Mouse (Mus musculus) kidney, adult 2 months (tissue): ENCODE data around the gene Sav1.

Experiments
- CTCF ChIP-seq: fragments of 200-500 bp; conservative IDR thresholded peaks from 2 replicates; pipeline ENCODE4 v1.5.1; 2011; ENCODE audit warnings: low read depth, mild to moderate bottlenecking, control low read depth, low read length, moderate library complexity, mixed read lengths; ENCODE audit not compliant: insufficient read depth, insufficient read length
- POLR2A ChIP-seq: fragments of 200-500 bp; IDR thresholded peaks from one replicate; pipeline ENCODE4 v1.6.1; 2011; ENCODE audit warnings: low read depth, low read length, control low read depth

- TF ChIP-seq CTCF (no peak), POLR2A (no peak)
Observed at GRCm38 (mm10) chr12:69937731-69938130, 49.1 kb downstream of the Sav1 start.
